Mouse (Mus musculus) liver, adult 10 weeks (tissue): ENCODE measurements around the gene Tra2b. TPM values are rescaled to one million over a fixed set of nuclear protein-coding genes. Genes with fewer than 3 reads are reported as not detected.

Experiments used
- polyA plus RNA-seq: library from polyadenylated mRNA; stranded (reverse); fragments of 350-450 nt; fragmentation: Illumina TruSeq; extraction: RNeasy Lipid Tissue Mini Kit (QIAGEN cat#74804); gene quantifications from one replicate; pipeline ENCODE4 v1.2.3, GENCODE M21; 2014; ENCODE audit warnings: low read depth, low replicate concordance

Tra2b gene
- polyA plus RNA-seq = 68.4 TPM

DNA sequence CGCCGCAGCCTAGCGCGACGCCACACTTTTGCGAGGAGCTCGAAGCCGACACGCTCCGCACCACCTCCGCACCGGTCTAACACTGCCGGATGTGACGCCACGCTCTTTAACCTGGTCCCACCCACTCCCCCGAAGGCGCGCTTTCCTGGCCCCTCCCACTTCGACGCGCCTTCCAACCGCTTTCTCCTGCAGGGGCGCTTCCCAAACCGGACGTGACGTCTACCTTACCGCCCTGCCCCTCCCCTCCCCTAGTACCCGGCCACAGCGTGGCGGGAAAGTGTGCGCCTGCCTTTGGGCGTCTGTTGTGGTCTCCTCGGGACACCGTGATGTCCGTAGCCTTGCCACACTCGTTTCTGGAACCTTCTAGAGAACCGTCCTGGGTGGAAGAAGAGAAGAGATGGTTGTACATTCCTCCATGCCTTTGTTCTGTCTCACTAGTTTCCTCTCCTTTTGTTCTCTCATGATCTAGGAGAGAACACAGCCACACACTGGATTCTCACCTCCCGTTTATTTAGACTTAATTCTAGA is at the start of gene Tra2b:
Gene Tra2b, minus strand, starts transcription at position 157 of the 528 bp plus-strand sequence.

Other genes starting within 250 kb of the Tra2b start
- 0.95 TPM for gene Igf2bp2, start 102.7 kb downstream of the Tra2b start, polyA plus RNA-seq
- 1.6 TPM for gene Etv5, start 173.7 kb upstream of the Tra2b start, polyA plus RNA-seq